Mouse (Mus musculus) hindbrain, embryonic 10.5 days (tissue): ENCODE data around the gene Zfp366. TPM values are rescaled to one million over a fixed set of nuclear protein-coding genes. Genes with fewer than 3 reads are reported as not detected.

Experiments used
- DNase-seq: peaks from one replicate; pipeline ENCODE4 v3.0.0-alpha.2; 2017; ENCODE audit warnings: low spot score
- H3K27ac ChIP-seq: fragments of 300-500 bp; sonication (generic); 2 replicates; pipeline ENCODE4 v1.5.1; 2016; ENCODE audit warnings: mild to moderate bottlenecking, moderate library complexity
- H3K27me3 ChIP-seq: fragments of 300-500 bp; sonication (generic); 2 replicates; pipeline ENCODE4 v1.6.1; 2016; ENCODE audit warnings: mild to moderate bottlenecking; ENCODE audit not compliant: poor library complexity, insufficient read depth, severe bottlenecking
- H3K36me3 ChIP-seq: fragments of 300-500 bp; sonication (generic); 2 replicates; pipeline ENCODE4 v1.6.1; 2016; ENCODE audit warnings: mild to moderate bottlenecking, moderate library complexity
- H3K4me1 ChIP-seq: fragments of 300-500 bp; sonication (generic); replicated peaks from 2 replicates; pipeline ENCODE4 v1.6.1; 2016; ENCODE audit warnings: mild to moderate bottlenecking
- H3K4me3 ChIP-seq: fragments of 300-500 bp; sonication (generic); 2 replicates; pipeline ENCODE4 v1.5.1; 2016; ENCODE audit warnings: mild to moderate bottlenecking, moderate library complexity
- H3K9me3 ChIP-seq: fragments of 300-500 bp; sonication (generic); 2 replicates; pipeline ENCODE4 v1.6.1; 2016; ENCODE audit warnings: mild to moderate bottlenecking, moderate library complexity
- WGBS: fragments of 180-500 bp; shearing (Covaris S2); methylation state at CpG from one replicate; pipeline ENCODE4 v1.1.7; 2016; 5-methylcytosine and 5-hydroxymethylcytosine counted together
- polyA plus RNA-seq: library from polyadenylated mRNA; unstranded; fragments of >200 nt; fragmentation: Nextera tagmentation; extraction: Ambion mirVana; gene quantifications from 2 replicates; pipeline ENCODE4 v1.2.1, GENCODE M21; 2016

Zfp366 gene
- polyA plus RNA-seq, 1 experiment from 2014 or later, result 0.43 TPM

- Histone ChIP-seq H3K27me3 (no peaks in the 10 kb centered on the region), H3K9me3 (no peaks in the 10 kb centered on the region), H3K27ac (peak overlapping the region; percentile 53), H3K36me3 (no peaks in the 10 kb centered on the region), H3K4me1 (peaks cover 21% of the 10 kb centered on the region), H3K4me3 (no peak overlapping the region)
- WGBS, result 89% methylated on average over 21 of the region's 21 CpGs
- no peak for DNase-seq
These were observed 61.4 kb downstream of the Zfp366 start for GRCm38 (mm10) chr13:99245916-99246460.

GRCm38 (mm10) chr13:99250806-99251205 is 66.2 kb downstream of the Zfp366 start:
- Histone ChIP-seq H3K27ac (no peak overlapping the region), H3K9me3 (peaks cover 5% of the 10 kb centered on the region; the same call in 1 of the 2 replicates), H3K4me1 (peaks cover 4% of the 10 kb centered on the region), H3K36me3 (no peaks in the 10 kb centered on the region), H3K4me3 (no peak overlapping the region), H3K27me3 (no peaks in the 10 kb centered on the region)
- DNase-seq, result no peak
- 93% methylated on average over 2 of the region's 2 CpGs for WGBS

- Histone ChIP-seq H3K4me3 (no peak overlapping the region), H3K4me1 (no peaks in the 10 kb centered on the region; the same call in none of the 2 replicates), H3K27me3 (no peaks in the 10 kb centered on the region), H3K9me3 (peaks cover 5% of the 10 kb centered on the region; the same call in 1 of the 2 replicates), H3K27ac (no peak overlapping the region), H3K36me3 (no peaks in the 10 kb centered on the region)
- DNase-seq, result no peak
These were observed 69.6 kb downstream of the Zfp366 start for GRCm38 (mm10) chr13:99254215-99254614.

- no peak for DNase-seq
- H3K4me1 ChIP-seq, result no peaks in the 10 kb centered on the region; the same call in none of the 2 replicates
- WGBS, result 43% methylated on average over 3 of the region's 3 CpGs
These were observed 70.2 kb downstream of the Zfp366 start for GRCm38 (mm10) chr13:99254781-99255180.

GRCm38 (mm10) chr13:99256916-99257315 is 72.3 kb downstream of the Zfp366 start:
- Histone ChIP-seq H3K4me3 (no peak overlapping the region), H3K36me3 (no peaks in the 10 kb centered on the region), H3K9me3 (peaks cover 5% of the 10 kb centered on the region; the same call in 1 of the 2 replicates), H3K4me1 (no peaks in the 10 kb centered on the region; the same call in none of the 2 replicates), H3K27ac (no peak overlapping the region), H3K27me3 (no peaks in the 10 kb centered on the region)
- WGBS, result 89% methylated on average over 4 of the region's 4 CpGs
- DNase-seq, result no peak

More at GRCm38 (mm10) chr13:99254781-99255180, 70.2 kb downstream of the Zfp366 start:
- H3K27ac ChIP-seq, result no peak overlapping the region
- no peaks in the 10 kb centered on the region for H3K27me3 ChIP-seq
- H3K4me3 ChIP-seq, result no peak overlapping the region
- H3K9me3 ChIP-seq, result peaks cover 5% of the 10 kb centered on the region; the same call in 1 of the 2 replicates
- no peaks in the 10 kb centered on the region for H3K36me3 ChIP-seq

- H3K9me3 ChIP-seq, result no peaks in the 10 kb centered on the region
- H3K4me1 ChIP-seq, result no peaks in the 10 kb centered on the region; the same call in none of the 2 replicates
- no peaks in the 10 kb centered on the region for H3K36me3 ChIP-seq
- 94% methylated on average over 3 of the region's 3 CpGs for WGBS
- no peak overlapping the region for H3K4me3 ChIP-seq
- no peak overlapping the region for H3K27ac ChIP-seq
- no peaks in the 10 kb centered on the region for H3K27me3 ChIP-seq
- no peak for DNase-seq
These were observed 74.1 kb downstream of the Zfp366 start for GRCm38 (mm10) chr13:99258677-99259076.

- Histone ChIP-seq H3K36me3 (no peaks in the 10 kb centered on the region), H3K27me3 (no peaks in the 10 kb centered on the region), H3K4me1 (no peaks in the 10 kb centered on the region; the same call in none of the 2 replicates), H3K27ac (no peak overlapping the region), H3K4me3 (no peak overlapping the region), H3K9me3 (no peaks in the 10 kb centered on the region)
- DNase-seq, result no peak
- WGBS, result 80% methylated on average over 15 of the region's 15 CpGs
These were observed 75.0 kb downstream of the Zfp366 start for GRCm38 (mm10) chr13:99259502-99260174.

- Histone ChIP-seq H3K27ac (no peak overlapping the region), H3K9me3 (no peaks in the 10 kb centered on the region), H3K4me1 (no peaks in the 10 kb centered on the region), H3K36me3 (no peaks in the 10 kb centered on the region), H3K4me3 (no peak overlapping the region), H3K27me3 (no peaks in the 10 kb centered on the region)
- no peak for DNase-seq
- 93% methylated on average over 1 of the region's 1 CpGs for WGBS
These were observed 77.8 kb downstream of the Zfp366 start for GRCm38 (mm10) chr13:99262406-99262805.

GRCm38 (mm10) chr13:99263159-99263783 is 78.6 kb downstream of the Zfp366 start:
- H3K4me3 ChIP-seq, result no peak overlapping the region
- WGBS, result 78% methylated on average over 4 of the region's 4 CpGs
- H3K27me3 ChIP-seq, result no peaks in the 10 kb centered on the region
- H3K4me1 ChIP-seq, result no peaks in the 10 kb centered on the region
- no peaks in the 10 kb centered on the region for H3K36me3 ChIP-seq
- DNase-seq, result no peak
- no peak overlapping the region for H3K27ac ChIP-seq
- no peaks in the 10 kb centered on the region for H3K9me3 ChIP-seq

GRCm38 (mm10) chr13:99264483-99264882 is 79.9 kb downstream of the Zfp366 start:
- 88% methylated on average over 6 of the region's 6 CpGs for WGBS
- Histone ChIP-seq H3K27ac (no peak overlapping the region), H3K4me3 (no peak overlapping the region), H3K36me3 (no peaks in the 10 kb centered on the region), H3K4me1 (no peaks in the 10 kb centered on the region), H3K27me3 (no peaks in the 10 kb centered on the region), H3K9me3 (no peaks in the 10 kb centered on the region)
- no peak for DNase-seq

- 0 out of 2 replicates have a peak, but pooled peaks cover 3% of the 10 kb centered on the region for H3K9me3 ChIP-seq
- no peak overlapping the region for H3K4me3 ChIP-seq
- H3K27ac ChIP-seq, result no peak overlapping the region
- H3K27me3 ChIP-seq, result no peaks in the 10 kb centered on the region
- DNase-seq, result no peak
- 93% methylated on average over 3 of the region's 3 CpGs for WGBS
- no peaks in the 10 kb centered on the region for H3K4me1 ChIP-seq
- no peaks in the 10 kb centered on the region for H3K36me3 ChIP-seq
These were observed 87.4 kb downstream of the Zfp366 start for GRCm38 (mm10) chr13:99272046-99272445.

GRCm38 (mm10) chr13:99277521-99277920 is 92.9 kb downstream of the Zfp366 start:
- 0 out of 2 replicates have a peak, but pooled peaks cover 3% of the 10 kb centered on the region for H3K9me3 ChIP-seq
- no peaks in the 10 kb centered on the region for H3K36me3 ChIP-seq
- H3K27ac ChIP-seq, result no peak overlapping the region
- DNase-seq, result no peak
- no peak overlapping the region for H3K4me3 ChIP-seq
- H3K27me3 ChIP-seq, result no peaks in the 10 kb centered on the region
- WGBS, result 94% methylated on average over 3 of the region's 3 CpGs
- H3K4me1 ChIP-seq, result 0 out of 2 replicates have a peak, but pooled peaks cover 4% of the 10 kb centered on the region

- no peaks in the 10 kb centered on the region for H3K36me3 ChIP-seq
- WGBS, result 85% methylated on average over 6 of the region's 6 CpGs
These were observed 93.9 kb downstream of the Zfp366 start for GRCm38 (mm10) chr13:99278511-99278910.

More at GRCm38 (mm10) chr13:99278511-99278910, 93.9 kb downstream of the Zfp366 start:
- Histone ChIP-seq H3K27ac (no peak overlapping the region), H3K27me3 (no peaks in the 10 kb centered on the region), H3K9me3 (no peaks in the 10 kb centered on the region), H3K4me1 (0 out of 2 replicates have a peak, but pooled peaks cover 4% of the 10 kb centered on the region), H3K4me3 (no peak overlapping the region)
- no peak for DNase-seq
